Mouse (Mus musculus) thymus, adult 2 months (tissue): ENCODE results near the gene Iqsec2.

ENCODE experiments used
- CTCF ChIP-seq: fragments of 200-500 bp; IDR thresholded peaks from 2 replicates; pipeline ENCODE4 v1.5.1; 2012; ENCODE audit warnings: mild to moderate bottlenecking, control low read depth, low read length, moderate library complexity, borderline replicate concordance; ENCODE audit not compliant: control insufficient read depth, poor library complexity, insufficient read depth; ENCODE audit errors: extremely low read depth
- POLR2A ChIP-seq: fragments of 200-500 bp; IDR thresholded peaks from 2 replicates; pipeline ENCODE4 v1.6.1; 2012; ENCODE audit warnings: mild to moderate bottlenecking, low read length, control low read depth, moderate library complexity; ENCODE audit not compliant: control insufficient read depth, poor library complexity, insufficient read depth; ENCODE audit errors: extremely low read depth

DNA sequence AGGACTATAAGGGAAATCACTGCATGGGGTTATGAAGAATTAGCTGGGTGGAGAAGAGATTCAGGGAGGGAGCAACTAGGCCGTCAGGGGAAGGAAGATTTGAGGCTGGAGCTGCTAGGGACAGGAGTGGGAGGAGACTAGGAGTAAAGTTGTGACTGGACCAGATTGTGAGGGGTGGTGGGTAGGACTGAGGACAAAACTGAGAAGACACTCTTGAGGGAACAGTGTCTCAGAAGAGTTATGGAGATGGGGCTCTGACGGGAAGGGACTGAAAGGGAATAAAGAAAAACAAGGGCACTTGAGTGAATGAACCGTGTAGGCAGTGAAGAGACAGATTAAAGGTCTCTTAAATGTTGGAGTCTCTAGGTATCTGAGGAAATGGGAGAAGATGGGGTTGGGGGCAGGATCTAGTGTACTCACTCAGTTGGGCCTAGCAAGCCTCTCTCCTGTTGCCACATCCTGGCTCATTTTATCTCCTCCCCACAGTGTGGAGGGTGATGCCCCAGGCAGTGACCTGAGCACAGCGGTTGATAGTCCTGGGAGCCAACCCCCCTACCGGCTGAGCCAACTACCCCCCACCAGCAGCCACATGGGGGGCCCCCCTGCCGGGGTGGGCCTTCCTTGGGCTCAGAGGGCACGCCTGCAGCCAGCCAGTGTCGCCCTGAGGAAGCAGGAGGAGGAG lies 58.5 kb downstream of the Iqsec2 start:
- no peak for TF ChIP-seq CTCF
- no peak for TF ChIP-seq POLR2A
